Mouse (Mus musculus) bone marrow, adult 2 months (tissue): ENCODE data around the gene Plpp3. TPM values are rescaled to one million over a fixed set of nuclear protein-coding genes. Genes with fewer than 3 reads are reported as not detected.

Source experiments
- H3K27ac ChIP-seq: fragments of 200-500 bp; 2 replicates; pipeline ENCODE4 v1.5.1; 2012; ENCODE audit warnings: low read depth, mild to moderate bottlenecking, control low read depth, inconsistent platforms, low read length; ENCODE audit not compliant: control insufficient read depth, poor library complexity, insufficient read depth
- H3K4me1 ChIP-seq: fragments of 200-500 bp; 2 replicates; pipeline ENCODE4 v1.6.1; 2011; ENCODE audit warnings: low read length; ENCODE audit not compliant: control insufficient read depth, insufficient read depth
- H3K4me3 ChIP-seq: fragments of 200-500 bp; replicated peaks from 2 replicates; pipeline ENCODE3; 2011; ENCODE audit warnings: mild to moderate bottlenecking, low read depth, low read length, control low read depth; ENCODE audit not compliant: control insufficient read depth
- CTCF ChIP-seq: fragments of 200-500 bp; IDR thresholded peaks from 2 replicates; pipeline ENCODE4 v1.5.1; 2011; ENCODE audit warnings: low read length, control low read depth; ENCODE audit not compliant: control insufficient read depth, insufficient read depth
- POLR2A ChIP-seq: fragments of 200-500 bp; IDR thresholded peaks from 2 replicates; pipeline ENCODE4 v1.6.1; 2011; ENCODE audit warnings: low read depth, mild to moderate bottlenecking, control low read depth, low read length, borderline replicate concordance; ENCODE audit not compliant: control insufficient read depth
- WGBS: fragments of 180-500 bp; shearing (Covaris S2); methylation state at CpG from one replicate; pipeline ENCODE4 v1.1.7; 2018; 5-methylcytosine and 5-hydroxymethylcytosine counted together
- polyA plus RNA-seq: library from polyadenylated mRNA; stranded (reverse); fragments of >200 nt; gene quantifications from 2 replicates; pipeline ENCODE4 v1.2.4, GENCODE M21; 2011; ENCODE audit warnings: low replicate concordance; ENCODE audit not compliant: missing spikeins, insufficient read depth, insufficient read length

The Plpp3 gene
- polyA plus RNA-seq, 1 experiment, result 7.9 TPM

- Histone ChIP-seq H3K27ac (no peak overlapping the region), H3K4me1 (no peaks in the 10 kb centered on the region; the same call in 1 of the 2 replicates), H3K4me3 (no peak overlapping the region)
- TF ChIP-seq POLR2A, result no peak
- TF ChIP-seq CTCF, result no peak
- 61% methylated on average over 5 of the region's 5 CpGs for WGBS
Observed at GRCm38 (mm10) chr4:105113042-105113441, 44.1 kb upstream of the Plpp3 start.

GRCm38 (mm10) chr4:105113468-105113867, 43.7 kb upstream of the Plpp3 start:
- H3K4me1 ChIP-seq, result no peaks in the 10 kb centered on the region; the same call in 1 of the 2 replicates
- 83% methylated on average over 3 of the region's 3 CpGs for WGBS
- H3K27ac ChIP-seq, result no peak overlapping the region
- TF ChIP-seq CTCF (no peak), POLR2A (no peak)
- no peak overlapping the region for H3K4me3 ChIP-seq

GRCm38 (mm10) chr4:105121081-105121480, 36.1 kb upstream of the Plpp3 start:
- H3K4me1 ChIP-seq, result no peaks in the 10 kb centered on the region
- 82% methylated on average over 6 of the region's 6 CpGs for WGBS
- no peak overlapping the region for H3K4me3 ChIP-seq
- TF ChIP-seq CTCF (no peak), POLR2A (no peak)
- H3K27ac ChIP-seq, result no peak overlapping the region

- no peak overlapping the region for H3K27ac ChIP-seq
- H3K4me1 ChIP-seq, result no peaks in the 10 kb centered on the region
- H3K4me3 ChIP-seq, result no peak overlapping the region
- WGBS, result 27% methylated on average over 8 of the region's 8 CpGs
- TF ChIP-seq POLR2A, result no peak
- TF ChIP-seq CTCF, result peak; percentile 51; the same call in 1 of the 2 replicates
Observed at GRCm38 (mm10) chr4:105122429-105122828, 34.7 kb upstream of the Plpp3 start.

- no peak overlapping the region for H3K4me3 ChIP-seq
- no peak overlapping the region for H3K27ac ChIP-seq
- TF ChIP-seq CTCF, result no peak
- no peak for TF ChIP-seq POLR2A
- 80% methylated on average over 7 of the region's 7 CpGs for WGBS
- H3K4me1 ChIP-seq, result no peaks in the 10 kb centered on the region
Observed at GRCm38 (mm10) chr4:105129212-105129611, 27.9 kb upstream of the Plpp3 start.

- no peaks in the 10 kb centered on the region for H3K4me1 ChIP-seq
- WGBS, result 68% methylated on average over 9 of the region's 9 CpGs
Observed at GRCm38 (mm10) chr4:105131756-105132314, 25.3 kb upstream of the Plpp3 start.

GRCm38 (mm10) chr4:105133350-105134050, 23.6 kb upstream of the Plpp3 start:
- TF ChIP-seq POLR2A (no peak), CTCF (no peak)
- 70% methylated on average over 4 of the region's 4 CpGs for WGBS

More at GRCm38 (mm10) chr4:105131756-105132314, 25.3 kb upstream of the Plpp3 start:
- no peak overlapping the region for H3K27ac ChIP-seq
- no peak overlapping the region for H3K4me3 ChIP-seq
- TF ChIP-seq CTCF (no peak), POLR2A (no peak)

GRCm38 (mm10) chr4:105149492-105149891, 7.7 kb upstream of the Plpp3 start:
- Histone ChIP-seq H3K27ac (no peak overlapping the region), H3K4me3 (no peak overlapping the region), H3K4me1 (no peaks in the 10 kb centered on the region)
- TF ChIP-seq POLR2A (no peak), CTCF (no peak)
- 35% methylated on average over 7 of the region's 7 CpGs for whole genome bisulfite sequencing

More at GRCm38 (mm10) chr4:105133350-105134050, 23.6 kb upstream of the Plpp3 start:
- Histone ChIP-seq H3K4me1 (no peaks in the 10 kb centered on the region), H3K4me3 (no peak overlapping the region), H3K27ac (no peak overlapping the region)
